ENCODE assay signal across 10 mouse cellular contexts in the genomic region with DNA sequence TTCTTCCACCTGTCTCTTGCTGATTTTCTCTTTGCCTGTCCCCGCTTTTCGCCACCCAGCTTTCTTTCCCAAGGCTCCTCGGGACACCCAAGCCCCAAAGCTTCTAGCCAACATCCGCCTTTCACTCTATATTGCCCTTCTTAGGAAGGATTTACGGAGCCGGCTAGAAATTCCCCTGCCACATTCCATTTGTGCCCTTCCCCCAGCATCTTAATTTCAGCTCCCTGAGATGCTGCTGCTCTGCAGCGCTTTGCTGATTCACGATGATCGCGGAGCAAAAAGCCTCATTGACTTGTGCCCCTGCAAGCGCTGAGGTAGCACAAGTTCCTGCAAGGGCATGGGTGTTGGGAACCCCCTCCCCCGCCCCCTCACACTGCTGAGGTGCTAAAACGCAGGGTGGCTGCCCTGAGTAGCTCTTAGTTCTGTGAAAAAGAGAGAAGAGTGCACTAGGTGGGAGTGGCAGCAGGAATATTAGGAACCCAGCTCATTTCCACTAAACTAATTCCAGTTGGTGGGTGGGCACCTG. TPM values are rescaled to one million over a fixed set of nuclear protein-coding genes. Genes with fewer than 3 reads are reported as not detected.
DNase-seq lines count a peak whose midpoint lies in the region; ATAC-seq and TF ChIP-seq lines count a peak whose summit lies in the region.
"Had no signal": no experiment of that assay in that cellular context is flagged by ENCODE, and none has a peak within 500 bp of the region (broad histone marks: within the 10 kb centered on the region; RNA-seq: fewer than 3 reads in every experiment).

No protein-coding gene starts in this region.

- no peak for ATAC-seq in heart, embryonic 15.5 days (replicated peaks; ENCODE audit: insufficient number of reproducible peaks, insufficient read depth, low FRiP score, low read depth)
- ATAC-seq in forebrain, embryonic 16.5 days = no peak
- ATAC-seq in CD4-positive, CD25-positive, alpha-beta regulatory T cell, adult 4 months = no peak

- no peak for TF ChIP-seq CTCF in thymus, adult 2 months (IDR thresholded peaks at IDR 0.05; ENCODE audit: borderline replicate concordance, control insufficient read depth, extremely low read depth, insufficient read depth, low read length, poor library complexity)

- no peak overlapping the region for H3K9ac ChIP-seq in heart, embryonic 15.5 days
- no peak overlapping the region for H3K9ac ChIP-seq in forebrain, embryonic 16.5 days (replicated peaks; ENCODE audit: low read depth, low read length)

- peaks cover 39% of the 10 kb centered on the region for H3K27me3 ChIP-seq in heart, embryonic 15.5 days
- H3K27me3 ChIP-seq in forebrain, embryonic 16.5 days (replicated peaks; ENCODE audit: control insufficient read depth, insufficient read depth, low read length) = peaks cover 8% of the 10 kb centered on the region; the same call in 1 of the 2 replicates
- H3K27me3 ChIP-seq in thymus, adult 2 months (ENCODE audit: control insufficient read depth, insufficient read depth, low read length) = no peaks in the 10 kb centered on the region; the same call in 1 of the 2 replicates

- H3K36me3 ChIP-seq in heart, embryonic 15.5 days = no peaks in the 10 kb centered on the region
- no peaks in the 10 kb centered on the region for H3K36me3 ChIP-seq in forebrain, embryonic 16.5 days (ENCODE audit: control insufficient read depth, insufficient read depth)
- H3K36me3 ChIP-seq in thymus, adult 2 months (ENCODE audit: control insufficient read depth, insufficient read depth, low read length) = no peaks in the 10 kb centered on the region

- no peak for DNase-seq in heart, postnatal 10 days
- peak; percentile 2 to 9 for DNase-seq in cerebellum, postnatal 36 days
- DNase-seq in neural tube, embryonic 10.5 days (ENCODE audit: extremely low spot score, low spot score) = peak; percentile 12
- DNase-seq in thymus, adult 2 months = no peak
- no peak for DNase-seq in testis, postnatal 10 days (ENCODE audit: low spot score)

- intact Hi-C loops in heart, postnatal 10 days (cut with DNase I) = no loop called here

- H3K9me3 ChIP-seq in heart, embryonic 15.5 days (replicated peaks) = no peaks in the 10 kb centered on the region
- no peaks in the 10 kb centered on the region for H3K9me3 ChIP-seq in forebrain, embryonic 16.5 days (ENCODE audit: control insufficient read depth, low read length)

- no peak overlapping the region for H3K27ac ChIP-seq in heart, embryonic 15.5 days
- H3K27ac ChIP-seq in forebrain, embryonic 16.5 days (ENCODE audit: low read length) = no peak overlapping the region
- no peak overlapping the region for H3K27ac ChIP-seq in thymus, adult 2 months (ENCODE audit: control insufficient read depth, insufficient read depth, low read length)

- peaks cover 18% of the 10 kb centered on the region for H3K4me1 ChIP-seq in heart, embryonic 15.5 days (replicated peaks)
- peaks cover 4% of the 10 kb centered on the region for H3K4me1 ChIP-seq in forebrain, embryonic 16.5 days (replicated peaks; ENCODE audit: control insufficient read depth, insufficient read depth, low read length)
- H3K4me1 ChIP-seq in thymus, adult 2 months (replicated peaks; ENCODE audit: control insufficient read depth, insufficient read depth, low read length) = no peaks in the 10 kb centered on the region

- H3K4me3 ChIP-seq in heart, embryonic 15.5 days = peak overlapping the region; percentile 17; the same call in 1 of the 2 replicates
- peak overlapping the region; percentile 20 for H3K4me3 ChIP-seq in forebrain, embryonic 16.5 days (replicated peaks; ENCODE audit: low read length)
- no peak overlapping the region for H3K4me3 ChIP-seq in thymus, adult 2 months (ENCODE audit: control insufficient read depth, insufficient read depth, low read length)

- no peak for TF ChIP-seq POLR2A in thymus, adult 2 months (IDR thresholded peaks at IDR 0.05; ENCODE audit: control insufficient read depth, extremely low read depth, insufficient read depth, low read length, poor library complexity)

- peak overlapping the region; percentile 40 for H3K4me2 ChIP-seq in heart, embryonic 15.5 days
- H3K4me2 ChIP-seq in forebrain, embryonic 16.5 days (ENCODE audit: low read length) = peak overlapping the region; percentile 39

- 13% methylated on average over 13 of the region's 13 CpGs for WGBS in heart, embryonic 15.5 days
- 12% methylated on average over 13 of the region's 13 CpGs for WGBS in forebrain, embryonic 16.5 days
- 12% methylated on average over 13 of the region's 13 CpGs for WGBS in thymus, adult 2 months

RNA-seq across cellular contexts. Expression of gene Gm15155, which starts 1.2 kb away (rescaled TPM):
- not detected in 2 replicates for polyA plus RNA-seq in heart, embryonic 15.5 days (2015; fragmentation: Nextera tagmentation; extraction: Ambion mirVana)
- not detected for total RNA-seq in heart, postnatal 10 days (2021)
- polyA plus RNA-seq in forebrain, embryonic 16.5 days (2015; fragmentation: Nextera tagmentation; extraction: Ambion mirVana) = 0.52 TPM in 1 of 2 replicates, not detected in the other
- not detected in 2 replicates for polyA plus RNA-seq in thymus, adult 2 months (2012; rRNA removed)
- polyA plus RNA-seq in CD4-positive, CD25-positive, alpha-beta regulatory T cell, adult 4 months (2017; shearing (Covaris generic)) = not detected
- total RNA-seq: ES-E14 had no signal
- polyA plus RNA-seq: spleen, adult 2 months had no signal

RNA-seq across cellular contexts. Expression of gene Ptchd1, which starts 2.1 kb away (rescaled TPM):
- 0.39 and 0.67 TPM in 2 replicates for polyA plus RNA-seq in heart, embryonic 15.5 days (2015; fragmentation: Nextera tagmentation; extraction: Ambion mirVana)
- under 1 TPM; 0.15 to 0.38 TPM for total RNA-seq in heart, postnatal 10 days (2021)
- 3.5 and 3.9 TPM in 2 replicates for polyA plus RNA-seq in forebrain, embryonic 16.5 days (2015; fragmentation: Nextera tagmentation; extraction: Ambion mirVana)
- polyA plus RNA-seq in thymus, adult 2 months (2012; rRNA removed) = 0.04 TPM in 1 of 2 replicates, not detected in the other
- not detected for polyA plus RNA-seq in CD4-positive, CD25-positive, alpha-beta regulatory T cell, adult 4 months (2017; shearing (Covaris generic))

Comparison
In these comparisons a context has a peak if more than half of its experiments do, and no peak if none do; other contexts are left out.
1. DNase-seq: peak in cerebellum, postnatal 36 days (2 of 2) and neural tube, embryonic 10.5 days (single experiment); none in heart, postnatal 10 days (0 of 2), thymus, adult 2 months (single experiment) and testis, postnatal 10 days (single experiment).